ENCODE assay signal across 8 mouse cellular contexts in genomic region chr12:80063402-80064150, GRCm38 (mm10). TPM values are rescaled to one million over a fixed set of nuclear protein-coding genes. Genes with fewer than 3 reads are reported as not detected.
A peak's percentile ranks its signal among the peaks of the same experiment; 100 is the strongest.
DNase-seq lines count a peak whose midpoint lies in the region; ATAC-seq and TF ChIP-seq lines count a peak whose summit lies in the region.

No protein-coding gene starts in this region.

- no peak for DNase-seq in lung, embryonic 14.5 days
- no peak for DNase-seq in lung, adult 2 months
- DNase-seq in hindbrain, postnatal 0 days (ENCODE audit: low spot score) = no peak
- DNase-seq in cerebellum, adult 8-10 months = no peak
- DNase-seq in cerebellum, postnatal 10 days = no peak
- no peak for DNase-seq in spleen, postnatal 10 days (ENCODE audit: low spot score in 2 of 2)

- peaks cover 37% of the 10 kb centered on the region for H3K4me1 ChIP-seq in lung, embryonic 14.5 days (ENCODE audit: insufficient read depth)
- H3K4me1 ChIP-seq in lung, adult 2 months (ENCODE audit: control insufficient read depth, insufficient read depth, low read length) = peaks cover 19% of the 10 kb centered on the region
- peaks cover 38% of the 10 kb centered on the region for H3K4me1 ChIP-seq in embryonic facial prominence, embryonic 15.5 days
- H3K4me1 ChIP-seq in hindbrain, postnatal 0 days (ENCODE audit: insufficient read depth, low read length) = peaks cover 31% of the 10 kb centered on the region
- peaks cover 54% of the 10 kb centered on the region for H3K4me1 ChIP-seq in neural tube, embryonic 13.5 days (replicated peaks)

- no peaks in the 10 kb centered on the region for H3K27me3 ChIP-seq in lung, embryonic 14.5 days (ENCODE audit: insufficient read depth, low read length)
- H3K27me3 ChIP-seq in embryonic facial prominence, embryonic 15.5 days = no peaks in the 10 kb centered on the region
- no peaks in the 10 kb centered on the region for H3K27me3 ChIP-seq in hindbrain, postnatal 0 days (ENCODE audit: insufficient read depth, low read length)
- no peaks in the 10 kb centered on the region for H3K27me3 ChIP-seq in neural tube, embryonic 13.5 days

- no peak overlapping the region for H3K4me3 ChIP-seq in lung, embryonic 14.5 days (ENCODE audit: low read depth, low read length)
- H3K4me3 ChIP-seq in lung, adult 2 months (replicated peaks; ENCODE audit: extremely low read depth, low read depth, low read length) = no peak overlapping the region
- no peak overlapping the region for H3K4me3 ChIP-seq in embryonic facial prominence, embryonic 15.5 days (replicated peaks)
- H3K4me3 ChIP-seq in hindbrain, postnatal 0 days (ENCODE audit: low read length) = no peak overlapping the region
- no peak overlapping the region for H3K4me3 ChIP-seq in neural tube, embryonic 13.5 days

- TF ChIP-seq CTCF in lung, embryonic 14.5 days (IDR thresholded peaks at IDR 0.05; ENCODE audit: low read depth) = no peak
- no peak for TF ChIP-seq CTCF in lung, adult 2 months (IDR thresholded peaks at IDR 0.05; ENCODE audit: insufficient read depth, low read length)
- no peak for TF ChIP-seq CTCF in hindbrain, postnatal 0 days (IDR thresholded peaks at IDR 0.05; ENCODE audit: low read depth)

- WGBS in lung, embryonic 14.5 days = 39% methylated on average over 7 of the region's 7 CpGs
- WGBS in lung, adult 2 months = 60% methylated on average over 7 of the region's 7 CpGs
- WGBS in embryonic facial prominence, embryonic 15.5 days = 40% methylated on average over 7 of the region's 7 CpGs
- 17% methylated on average over 7 of the region's 7 CpGs for WGBS in hindbrain, postnatal 0 days
- WGBS in neural tube, embryonic 13.5 days = 20% methylated on average over 7 of the region's 7 CpGs

- H3K9me3 ChIP-seq in lung, embryonic 14.5 days (ENCODE audit: low read depth, low read length) = no peaks in the 10 kb centered on the region
- no peaks in the 10 kb centered on the region for H3K9me3 ChIP-seq in embryonic facial prominence, embryonic 15.5 days (replicated peaks)
- no peaks in the 10 kb centered on the region for H3K9me3 ChIP-seq in hindbrain, postnatal 0 days (ENCODE audit: low read length)
- no peaks in the 10 kb centered on the region for H3K9me3 ChIP-seq in neural tube, embryonic 13.5 days

- no peak for TF ChIP-seq POLR2A in lung, adult 2 months (IDR thresholded peaks at IDR 0.05; ENCODE audit: borderline replicate concordance, extremely low read depth, low read depth, low read length)

- H3K4me2 ChIP-seq in lung, embryonic 14.5 days = no peak overlapping the region
- H3K4me2 ChIP-seq in embryonic facial prominence, embryonic 15.5 days (replicated peaks) = no peak overlapping the region
- H3K4me2 ChIP-seq in hindbrain, postnatal 0 days (ENCODE audit: low read depth, low read length) = no peak overlapping the region
- 0 out of 2 replicates have a peak overlapping the region, but pooled peaks have one; percentile 20 for H3K4me2 ChIP-seq in neural tube, embryonic 13.5 days

- peak overlapping the region; percentile 93 for H3K27ac ChIP-seq in lung, embryonic 14.5 days (ENCODE audit: low read depth)
- peak overlapping the region; percentile 92 for H3K27ac ChIP-seq in embryonic facial prominence, embryonic 15.5 days (replicated peaks)
- peak overlapping the region; percentile 86 for H3K27ac ChIP-seq in hindbrain, postnatal 0 days
- peak overlapping the region; percentile 87 for H3K27ac ChIP-seq in neural tube, embryonic 13.5 days (replicated peaks)

- no peaks in the 10 kb centered on the region for H3K36me3 ChIP-seq in lung, embryonic 14.5 days (ENCODE audit: insufficient read depth)
- H3K36me3 ChIP-seq in embryonic facial prominence, embryonic 15.5 days = no peaks in the 10 kb centered on the region
- H3K36me3 ChIP-seq in hindbrain, postnatal 0 days (ENCODE audit: insufficient read depth, low read length) = no peaks in the 10 kb centered on the region
- no peaks in the 10 kb centered on the region for H3K36me3 ChIP-seq in neural tube, embryonic 13.5 days

- no peak for ATAC-seq in lung, embryonic 14.5 days (ENCODE audit: insufficient read depth)
- no peak for ATAC-seq in embryonic facial prominence, embryonic 15.5 days (ENCODE audit: insufficient number of reproducible peaks, low FRiP score, low TSS enrichment, low read depth)
- ATAC-seq in hindbrain, postnatal 0 days = no peak
- ATAC-seq in neural tube, embryonic 13.5 days (ENCODE audit: low read depth) = no peak

- no peak overlapping the region for H3K9ac ChIP-seq in lung, embryonic 14.5 days
- no peak overlapping the region for H3K9ac ChIP-seq in embryonic facial prominence, embryonic 15.5 days
- H3K9ac ChIP-seq in hindbrain, postnatal 0 days (replicated peaks; ENCODE audit: low read length) = no peak overlapping the region
- no peak overlapping the region for H3K9ac ChIP-seq in neural tube, embryonic 13.5 days

RNA-seq across cellular contexts. Expression of gene Zfp36l1, which starts 49.2 kb away (rescaled TPM):
- 190 and 192 TPM in 2 replicates for polyA plus RNA-seq in lung, embryonic 14.5 days (2014; fragmentation: Nextera tagmentation; extraction: Ambion mirVana)
- 261 and 286 TPM in 2 replicates for polyA plus RNA-seq in lung, adult 2 months (2012; rRNA removed)
- polyA plus RNA-seq in embryonic facial prominence, embryonic 15.5 days (2015; fragmentation: Nextera tagmentation; extraction: Ambion mirVana) = 153 and 178 TPM in 2 replicates
- 61.8 and 69.5 TPM in 2 replicates for total RNA-seq in hindbrain, postnatal 0 days (2014; rRNA removed)
- 64.6 and 65.9 TPM in 2 replicates for polyA plus RNA-seq in hindbrain, postnatal 0 days (2015; fragmentation: Nextera tagmentation; extraction: Ambion mirVana)
- 49.6 and 57.4 TPM in 2 replicates for polyA plus RNA-seq in neural tube, embryonic 13.5 days (2015; fragmentation: Nextera tagmentation; extraction: Ambion mirVana)
